Mouse (Mus musculus) hindlimb bud, embryonic 11.5 days (tissue): ENCODE measurements around the gene Xirp2.

Source experiments
- DNase-seq: peaks from one replicate; pipeline ENCODE4 v3.0.0-alpha.2; 2012; ENCODE audit warnings: low read depth, low spot score; ENCODE audit errors: extremely low spot score

Xirp2 gene

GRCm38 (mm10) chr2:67544426-67544825, 98.6 kb downstream of the Xirp2 start:
- DNase-seq, result no peak

- DNase-seq, result no peak
Observed at GRCm38 (mm10) chr2:67564851-67565479, 119.2 kb downstream of the Xirp2 start.

GRCm38 (mm10) chr2:67565480-67566331, 119.9 kb downstream of the Xirp2 start, which contains the start of gene B3galt1:
TSS of gene B3galt1 (plus strand) at chr2:67565871.
- peak; percentile 46 for DNase-seq

GRCm38 (mm10) chr2:67566566-67566965, 120.8 kb downstream of the Xirp2 start:
- no peak for DNase-seq

GRCm38 (mm10) chr2:67567141-67567680, 121.4 kb downstream of the Xirp2 start:
- no peak for DNase-seq
